Mouse (Mus musculus): ENCODE results near the gene Hnrnpr.

Hnrnpr gene

GRCm38 (mm10) chr4:136310229-136311041 lies at the start of gene Hnrnpr:
TSS of gene Hnrnpr (plus strand) at chr4:136310942.
- in situ Hi-C loops (cut with MboI) = no loop called here

- in situ Hi-C loops (cut with MboI) = no loop called here
These were observed 48.8 kb upstream of the Hnrnpr start for GRCm38 (mm10) chr4:136261912-136262311.

- in situ Hi-C loops (cut with MboI) = no loop called here
These were observed 47.2 kb upstream of the Hnrnpr start for GRCm38 (mm10) chr4:136263555-136263954.

- in situ Hi-C loops (cut with MboI) = no loop called here
These were observed 43.9 kb upstream of the Hnrnpr start for GRCm38 (mm10) chr4:136266716-136267343.

- in situ Hi-C loops (cut with MboI) = no loop called here
These were observed 41.8 kb upstream of the Hnrnpr start for GRCm38 (mm10) chr4:136268912-136269311.

- in situ Hi-C loops (cut with MboI) = no loop called here
These were observed 40.1 kb upstream of the Hnrnpr start for GRCm38 (mm10) chr4:136270648-136271047.

GRCm38 (mm10) chr4:136281097-136281496 lies 29.6 kb upstream of the Hnrnpr start:
- in situ Hi-C loops (cut with MboI) = no loop called here

- in situ Hi-C loops (cut with MboI) = no loop called here
These were observed 29.1 kb upstream of the Hnrnpr start for GRCm38 (mm10) chr4:136281611-136282010.

- in situ Hi-C loops (cut with MboI) = no loop called here
These were observed 27.9 kb upstream of the Hnrnpr start for GRCm38 (mm10) chr4:136282621-136283480.

- in situ Hi-C loops (cut with MboI) = no loop called here
These were observed 27.0 kb upstream of the Hnrnpr start for GRCm38 (mm10) chr4:136283783-136284182.

GRCm38 (mm10) chr4:136284455-136284854 lies 26.3 kb upstream of the Hnrnpr start, which contains the start of gene Zfp46:
TSS of gene Zfp46 (plus strand) at chr4:136284683.
- in situ Hi-C loops (cut with MboI) = no loop called here

GRCm38 (mm10) chr4:136284891-136285290 lies 25.9 kb upstream of the Hnrnpr start:
- in situ Hi-C loops (cut with MboI) = no loop called here

- in situ Hi-C loops (cut with MboI) = no loop called here
These were observed 25.4 kb upstream of the Hnrnpr start for GRCm38 (mm10) chr4:136285348-136285810.

GRCm38 (mm10) chr4:136285811-136286371 lies 24.9 kb upstream of the Hnrnpr start:
- in situ Hi-C loops (cut with MboI) = no loop called here

GRCm38 (mm10) chr4:136289918-136290780 lies 20.6 kb upstream of the Hnrnpr start:
- in situ Hi-C loops (cut with MboI) = no loop called here

GRCm38 (mm10) chr4:136290781-136291595 lies 19.8 kb upstream of the Hnrnpr start:
- in situ Hi-C loops (cut with MboI) = no loop called here

- in situ Hi-C loops (cut with MboI) = no loop called here
These were observed 19.1 kb upstream of the Hnrnpr start for GRCm38 (mm10) chr4:136291692-136292091.

GRCm38 (mm10) chr4:136295941-136296340 lies 14.8 kb upstream of the Hnrnpr start:
- in situ Hi-C loops (cut with MboI) = no loop called here

GRCm38 (mm10) chr4:136302462-136302861 lies 8.3 kb upstream of the Hnrnpr start:
- in situ Hi-C loops (cut with MboI) = no loop called here

- in situ Hi-C loops (cut with MboI) = no loop called here
These were observed 6.6 kb upstream of the Hnrnpr start for GRCm38 (mm10) chr4:136304181-136304580.

All from mature B cell (primary cell).